Mouse (Mus musculus): ENCODE data around the gene Sox5. TPM values are rescaled to one million over a fixed set of nuclear protein-coding genes. Genes with fewer than 3 reads are reported as not detected.

Sox5 gene
- total and polyA plus RNA-seq, 3 experiments = 0.08 to 0.47 (median 0.46) TPM

- Histone ChIP-seq H3K27ac (ENCODE audit: insufficient read depth, low read depth) (no peak overlapping the region), H3K4me2 (ENCODE audit: insufficient read depth, low read depth, poor library complexity, severe bottlenecking) (no peak overlapping the region), H3K9ac (ENCODE audit: insufficient read depth, low read depth) (no peak overlapping the region), H3K36me3 (replicated peaks in 1 of 2; ENCODE audit: control insufficient read depth in 1 of 2, insufficient read depth in 1 of 2, low read length in 1 of 2) (no peaks in the 10 kb centered on the region), H3K79me2 (replicated peaks; ENCODE audit: control insufficient read depth, extremely low read depth, insufficient read depth, poor library complexity, severe bottlenecking) (no peaks in the 10 kb centered on the region), H3K4me1 (ENCODE audit: control insufficient read depth in 1 of 2, insufficient read depth in 2 of 2) (peaks cover 0 to 5% of the 10 kb centered on the region in 2 experiments; a peak in 1 of 4 replicates), H3K4me3 (replicated peaks in 1 of 3; ENCODE audit: low read depth in 2 of 3, low read length in 2 of 3, poor library complexity in 1 of 3) (no peak overlapping the region), H3K9me3 (replicated peaks; ENCODE audit: low read length) (no peaks in the 10 kb centered on the region), H3K27me3 (replicated peaks) (no peaks in the 10 kb centered on the region)
- DNase-seq (ENCODE audit: extremely low read depth) = no peak
- in situ Hi-C loops (cut with MboI; ENCODE audit: low pct_ligation_motif_present, low pct_unique_long_range_greater_than_20kb, low sequenced_read_pairs) = no loop called here
- dilution Hi-C loops (cut with MboI; ENCODE audit: extremely low pct_ligation_motif_present, extremely low pct_unique_long_range_greater_than_20kb, low sequenced_read_pairs) = no loop called here
- TF ChIP-seq NRF1 (IDR thresholded peaks at IDR 0.05; ENCODE audit: low read depth, low read length) (no peak), HCFC1 (IDR thresholded peaks at IDR 0.05; ENCODE audit: low read depth, low read length) (no peak), CHD2 (IDR thresholded peaks at IDR 0.05; ENCODE audit: low read length) (no peak), SIN3A (IDR thresholded peaks at IDR 0.05; ENCODE audit: low read length) (no peak), SMC3 (IDR thresholded peaks at IDR 0.05; ENCODE audit: low read depth, low read length) (no peak), POLR2AphosphoS2 (IDR thresholded peaks at IDR 0.05; ENCODE audit: low read depth, low read length) (no peak), RCOR1 (conservative IDR thresholded peaks at IDR 0.05; ENCODE audit: low read depth, low read length) (no peak), JUN (IDR thresholded peaks at IDR 0.05; ENCODE audit: insufficient read depth, low read depth, low read length) (no peak), POLR2A (IDR thresholded peaks at IDR 0.05; ENCODE audit: low read depth, low read length) (no peak)
These were observed 420.3 kb downstream of the Sox5 start for GRCm38 (mm10) chr6:144361267-144362038.

GRCm38 (mm10) chr6:144357081-144357480 is 424.7 kb downstream of the Sox5 start:
- H3K79me2 ChIP-seq (replicated peaks; ENCODE audit: control insufficient read depth, extremely low read depth, insufficient read depth, poor library complexity, severe bottlenecking) = no peaks in the 10 kb centered on the region
- no peak overlapping the region for H3K9ac ChIP-seq (ENCODE audit: insufficient read depth, low read depth)
- H3K27ac ChIP-seq (ENCODE audit: insufficient read depth, low read depth) = no peak overlapping the region
- dilution Hi-C loops (cut with MboI; ENCODE audit: extremely low pct_ligation_motif_present, extremely low pct_unique_long_range_greater_than_20kb, low sequenced_read_pairs) (no loop called here), in situ Hi-C loops (cut with MboI; ENCODE audit: low pct_ligation_motif_present, low pct_unique_long_range_greater_than_20kb, low sequenced_read_pairs) (no loop called here)
- peaks cover 0 to 5% of the 10 kb centered on the region in 2 experiments; a peak in 1 of 4 replicates for H3K4me1 ChIP-seq (ENCODE audit: control insufficient read depth in 1 of 2, insufficient read depth in 2 of 2)
- no peak for DNase-seq (ENCODE audit: extremely low read depth)
- H3K4me3 ChIP-seq (replicated peaks in 1 of 3; ENCODE audit: low read depth in 2 of 3, low read length in 2 of 3, poor library complexity in 1 of 3) = no peak overlapping the region
- no peaks in the 10 kb centered on the region for H3K9me3 ChIP-seq (replicated peaks; ENCODE audit: low read length)
- TF ChIP-seq E2F4 (IDR thresholded peaks at IDR 0.05; ENCODE audit: insufficient replicate concordance, low read depth, low read length) (no peak), MAX (IDR thresholded peaks at IDR 0.05; ENCODE audit: low read length) (no peak), MEF2A (IDR thresholded peaks at IDR 0.05; ENCODE audit: borderline replicate concordance, low read depth, low read length) (no peak), ZNF384 (IDR thresholded peaks at IDR 0.05; ENCODE audit: low read depth, low read length) (no peak), CHD2 (IDR thresholded peaks at IDR 0.05; ENCODE audit: low read length) (no peak), SIN3A (IDR thresholded peaks at IDR 0.05; ENCODE audit: low read length) (no peak), IRF4 (IDR thresholded peaks at IDR 0.05; ENCODE audit: low read depth, low read length) (no peak), MAZ (IDR thresholded peaks at IDR 0.05; ENCODE audit: low read depth, low read length) (no peak), UBTF (IDR thresholded peaks at IDR 0.05; ENCODE audit: low read depth, low read length) (no peak), NELFE (IDR thresholded peaks at IDR 0.05; ENCODE audit: low read depth, low read length) (no peak), TBP (conservative IDR thresholded peaks at IDR 0.05; ENCODE audit: low read depth, low read length) (no peak), USF1 (IDR thresholded peaks at IDR 0.05; ENCODE audit: low read depth, low read length) (no peak), RAD21 (IDR thresholded peaks at IDR 0.05; ENCODE audit: low read depth, low read length) (no peak), POLR2A (IDR thresholded peaks at IDR 0.05; ENCODE audit: low read depth, low read length) (no peak), CTCF (conservative IDR thresholded peaks at IDR 0.05 in 1 of 2, IDR thresholded peaks at IDR 0.05 in 1 of 2; ENCODE audit: low read depth in 2 of 2, low read length in 2 of 2) (no peak), ZC3H11A (IDR thresholded peaks at IDR 0.05; ENCODE audit: low read depth, low read length) (no peak), TCF12 (IDR thresholded peaks at IDR 0.05; ENCODE audit: low read depth, low read length) (no peak), RCOR1 (conservative IDR thresholded peaks at IDR 0.05; ENCODE audit: low read depth, low read length) (no peak), ELF1 (IDR thresholded peaks at IDR 0.05; ENCODE audit: low read depth, low read length) (no peak)
- no peaks in the 10 kb centered on the region for H3K36me3 ChIP-seq (replicated peaks in 1 of 2; ENCODE audit: control insufficient read depth in 1 of 2, insufficient read depth in 1 of 2, low read length in 1 of 2)
- no peak overlapping the region for H3K4me2 ChIP-seq (ENCODE audit: insufficient read depth, low read depth, poor library complexity, severe bottlenecking)
- no peaks in the 10 kb centered on the region for H3K27me3 ChIP-seq (replicated peaks)

Data from CH12.LX (cell line).